Mouse (Mus musculus) neural tube, embryonic 12.5 days (tissue): ENCODE data around the gene Grhl1. TPM values are rescaled to one million over a fixed set of nuclear protein-coding genes. Genes with fewer than 3 reads are reported as not detected.

Source experiments
- ATAC-seq: fragments of 200-750 bp; cut with Nextera tagmentation; 2 replicates; pipeline ENCODE4 v1.8.0; 2017; ENCODE audit warnings: low read depth, mild to moderate bottlenecking, moderate TSS enrichment, moderate library complexity; ENCODE audit not compliant: low FRiP score
- H3K27ac ChIP-seq: fragments of 300-500 bp; sonication (generic); 2 replicates; pipeline ENCODE4 v1.5.1; 2016
- H3K27me3 ChIP-seq: fragments of 300-500 bp; sonication (generic); replicated peaks from 2 replicates; pipeline ENCODE4 v1.6.1; 2016; ENCODE audit warnings: mild to moderate bottlenecking
- H3K36me3 ChIP-seq: fragments of 300-500 bp; sonication (generic); 2 replicates; pipeline ENCODE4 v1.6.1; 2016; ENCODE audit warnings: mild to moderate bottlenecking
- H3K4me1 ChIP-seq: fragments of 300-500 bp; sonication (generic); 2 replicates; pipeline ENCODE4 v1.6.1; 2016
- H3K4me2 ChIP-seq: fragments of 300-500 bp; sonication (generic); replicated peaks from 2 replicates; pipeline ENCODE4 v1.6.1; 2016; ENCODE audit warnings: mild to moderate bottlenecking
- H3K4me3 ChIP-seq: fragments of 300-500 bp; sonication (generic); 2 replicates; pipeline ENCODE4 v1.5.1; 2016
- H3K9ac ChIP-seq: fragments of 300-500 bp; sonication (generic); 2 replicates; pipeline ENCODE4 v1.6.1; 2016; ENCODE audit warnings: mild to moderate bottlenecking
- H3K9me3 ChIP-seq: fragments of 300-500 bp; sonication (generic); 2 replicates; pipeline ENCODE4 v1.6.1; 2016; ENCODE audit warnings: mild to moderate bottlenecking
- WGBS: fragments of 180-500 bp; shearing (Covaris S2); methylation state at CpG from one replicate; pipeline ENCODE4 v1.1.7; 2016; 5-methylcytosine and 5-hydroxymethylcytosine counted together
- polyA plus RNA-seq: library from polyadenylated mRNA; unstranded; fragments of >200 nt; fragmentation: Nextera tagmentation; extraction: Ambion mirVana; gene quantifications from 2 replicates; pipeline ENCODE4 v1.2.1, GENCODE M21; 2016

Grhl1 gene
- polyA plus RNA-seq, 1 experiment from 2014 or later: 0.55 TPM

GRCm38 (mm10) chr12:24567606-24568005 lies 4.5 kb upstream of the Grhl1 start:
- H3K36me3 ChIP-seq: no peaks in the 10 kb centered on the region
- peaks cover 19% of the 10 kb centered on the region for H3K27me3 ChIP-seq
- H3K9ac ChIP-seq: no peak overlapping the region
- no peak overlapping the region for H3K4me3 ChIP-seq
- H3K4me1 ChIP-seq: no peaks in the 10 kb centered on the region
- H3K27ac ChIP-seq: no peak overlapping the region
- H3K4me2 ChIP-seq: no peak overlapping the region
- no peak for ATAC-seq
- WGBS: 79% methylated on average over 3 of the region's 3 CpGs
- H3K9me3 ChIP-seq: no peaks in the 10 kb centered on the region

- Histone ChIP-seq H3K9me3 (no peaks in the 10 kb centered on the region), H3K4me2 (peak overlapping the region; percentile 85), H3K4me1 (no peaks in the 10 kb centered on the region), H3K36me3 (no peaks in the 10 kb centered on the region), H3K27me3 (peaks cover 37% of the 10 kb centered on the region), H3K27ac (no peak overlapping the region), H3K9ac (peak overlapping the region; percentile 61), H3K4me3 (peak overlapping the region; percentile 68)
- WGBS: 5% methylated on average over 48 of the region's 48 CpGs
- peak; percentile 67 for ATAC-seq
Measured at GRCm38 (mm10) chr12:24572421-24573274, 565 bp downstream of the Grhl1 start.

GRCm38 (mm10) chr12:24573275-24573580 lies 1.1 kb downstream of the Grhl1 start:
- Histone ChIP-seq H3K27ac (no peak overlapping the region), H3K9ac (no peak overlapping the region), H3K4me1 (no peaks in the 10 kb centered on the region), H3K9me3 (no peaks in the 10 kb centered on the region), H3K36me3 (no peaks in the 10 kb centered on the region), H3K4me3 (no peak overlapping the region), H3K27me3 (peaks cover 37% of the 10 kb centered on the region), H3K4me2 (no peak overlapping the region)
- no peak for ATAC-seq
- WGBS: 54% methylated on average over 3 of the region's 3 CpGs

- no peaks in the 10 kb centered on the region for H3K4me1 ChIP-seq
- H3K4me2 ChIP-seq: no peak overlapping the region
- H3K9me3 ChIP-seq: no peaks in the 10 kb centered on the region
- H3K36me3 ChIP-seq: no peaks in the 10 kb centered on the region
- ATAC-seq: no peak
- no peak overlapping the region for H3K9ac ChIP-seq
- H3K27ac ChIP-seq: no peak overlapping the region
- H3K27me3 ChIP-seq: peaks cover 35% of the 10 kb centered on the region
- H3K4me3 ChIP-seq: no peak overlapping the region
- WGBS: 44% methylated on average over 7 of the region's 7 CpGs
Measured at GRCm38 (mm10) chr12:24574870-24575269, 2.8 kb downstream of the Grhl1 start.

- 82% methylated on average over 1 of the region's 1 CpGs for WGBS
- no peaks in the 10 kb centered on the region for H3K9me3 ChIP-seq
- no peaks in the 10 kb centered on the region for H3K4me1 ChIP-seq
- no peak for ATAC-seq
- no peak overlapping the region for H3K9ac ChIP-seq
- no peak overlapping the region for H3K4me2 ChIP-seq
- H3K36me3 ChIP-seq: no peaks in the 10 kb centered on the region
- no peak overlapping the region for H3K27ac ChIP-seq
- H3K4me3 ChIP-seq: no peak overlapping the region
- no peaks in the 10 kb centered on the region for H3K27me3 ChIP-seq
Measured at GRCm38 (mm10) chr12:24580452-24580851, 8.4 kb downstream of the Grhl1 start.

- H3K9ac ChIP-seq: no peak overlapping the region
- WGBS: 78% methylated on average over 14 of the region's 14 CpGs
- no peak overlapping the region for H3K4me2 ChIP-seq
- H3K4me3 ChIP-seq: no peak overlapping the region
- no peak overlapping the region for H3K27ac ChIP-seq
- no peaks in the 10 kb centered on the region for H3K36me3 ChIP-seq
- no peaks in the 10 kb centered on the region for H3K9me3 ChIP-seq
- H3K27me3 ChIP-seq: no peaks in the 10 kb centered on the region
- no peak for ATAC-seq
- no peaks in the 10 kb centered on the region for H3K4me1 ChIP-seq
Measured at GRCm38 (mm10) chr12:24580996-24581683, 9.1 kb downstream of the Grhl1 start.

GRCm38 (mm10) chr12:24583653-24584052 lies 11.6 kb downstream of the Grhl1 start:
- no peaks in the 10 kb centered on the region for H3K36me3 ChIP-seq
- H3K9ac ChIP-seq: no peak overlapping the region
- H3K27me3 ChIP-seq: no peaks in the 10 kb centered on the region
- no peak for ATAC-seq
- H3K27ac ChIP-seq: no peak overlapping the region
- H3K9me3 ChIP-seq: no peaks in the 10 kb centered on the region
- H3K4me1 ChIP-seq: no peaks in the 10 kb centered on the region
- 95% methylated on average over 3 of the region's 3 CpGs for WGBS
- H3K4me3 ChIP-seq: no peak overlapping the region
- no peak overlapping the region for H3K4me2 ChIP-seq

GRCm38 (mm10) chr12:24584835-24585234 lies 12.8 kb downstream of the Grhl1 start:
- no peaks in the 10 kb centered on the region for H3K9me3 ChIP-seq
- no peak overlapping the region for H3K9ac ChIP-seq
- H3K4me1 ChIP-seq: no peaks in the 10 kb centered on the region
- H3K36me3 ChIP-seq: no peaks in the 10 kb centered on the region
- no peak overlapping the region for H3K4me3 ChIP-seq
- H3K27me3 ChIP-seq: no peaks in the 10 kb centered on the region
- ATAC-seq: no peak
- no peak overlapping the region for H3K4me2 ChIP-seq
- 91% methylated on average over 8 of the region's 8 CpGs for WGBS
- no peak overlapping the region for H3K27ac ChIP-seq

GRCm38 (mm10) chr12:24586193-24586592 lies 14.1 kb downstream of the Grhl1 start:
- no peak overlapping the region for H3K4me2 ChIP-seq
- WGBS: 80% methylated on average over 7 of the region's 7 CpGs
- no peaks in the 10 kb centered on the region for H3K4me1 ChIP-seq
- ATAC-seq: no peak
- H3K27me3 ChIP-seq: no peaks in the 10 kb centered on the region
- no peak overlapping the region for H3K9ac ChIP-seq
- H3K4me3 ChIP-seq: no peak overlapping the region
- H3K27ac ChIP-seq: no peak overlapping the region
- no peaks in the 10 kb centered on the region for H3K36me3 ChIP-seq
- no peaks in the 10 kb centered on the region for H3K9me3 ChIP-seq

GRCm38 (mm10) chr12:24590371-24590770 lies 18.3 kb downstream of the Grhl1 start:
- no peak overlapping the region for H3K27ac ChIP-seq
- no peaks in the 10 kb centered on the region for H3K36me3 ChIP-seq
- no peaks in the 10 kb centered on the region for H3K27me3 ChIP-seq
- no peak overlapping the region for H3K4me2 ChIP-seq
- 87% methylated on average over 7 of the region's 7 CpGs for WGBS
- no peak for ATAC-seq
- H3K9ac ChIP-seq: no peak overlapping the region
- H3K9me3 ChIP-seq: no peaks in the 10 kb centered on the region
- H3K4me1 ChIP-seq: peaks cover 7% of the 10 kb centered on the region; the same call in 1 of the 2 replicates
- H3K4me3 ChIP-seq: no peak overlapping the region

- H3K27ac ChIP-seq: no peak overlapping the region
- no peaks in the 10 kb centered on the region for H3K27me3 ChIP-seq
- H3K9ac ChIP-seq: no peak overlapping the region
- peaks cover 7% of the 10 kb centered on the region; the same call in 1 of the 2 replicates for H3K4me1 ChIP-seq
- H3K36me3 ChIP-seq: no peaks in the 10 kb centered on the region
- H3K9me3 ChIP-seq: no peaks in the 10 kb centered on the region
- no peak for ATAC-seq
- H3K4me2 ChIP-seq: no peak overlapping the region
- 83% methylated on average over 9 of the region's 9 CpGs for WGBS
- H3K4me3 ChIP-seq: no peak overlapping the region
Measured at GRCm38 (mm10) chr12:24592055-24592454, 20.0 kb downstream of the Grhl1 start.

- no peaks in the 10 kb centered on the region for H3K36me3 ChIP-seq
- peaks cover 7% of the 10 kb centered on the region; the same call in 1 of the 2 replicates for H3K4me1 ChIP-seq
- no peak overlapping the region for H3K27ac ChIP-seq
- ATAC-seq: 0 out of 2 replicates have a peak, but pooled peaks have one; percentile 37
- H3K4me2 ChIP-seq: peak overlapping the region; percentile 47
- no peak overlapping the region for H3K4me3 ChIP-seq
- no peaks in the 10 kb centered on the region for H3K27me3 ChIP-seq
- WGBS: 21% methylated on average over 22 of the region's 22 CpGs
- no peak overlapping the region for H3K9ac ChIP-seq
- no peaks in the 10 kb centered on the region for H3K9me3 ChIP-seq
Measured at GRCm38 (mm10) chr12:24592956-24593672, 21.0 kb downstream of the Grhl1 start.
